Comparison of ENCODE assay signal across 10 mouse cellular contexts in genomic region chr10:21685122-21685798, GRCm38 (mm10).
A peak's percentile ranks its signal among the peaks of the same experiment; 100 is the strongest.
DNase-seq lines count a peak whose midpoint lies in the region; ATAC-seq and TF ChIP-seq lines count a peak whose summit lies in the region.
"Had no signal": no experiment of that assay in that cellular context is flagged by ENCODE, and none has a peak within 500 bp of the region (broad histone marks: within the 10 kb centered on the region; RNA-seq: fewer than 3 reads in every experiment).

No protein-coding gene starts in this region.

- H3K4me1 ChIP-seq in forebrain, postnatal 0 days (ENCODE audit: insufficient read depth): peaks cover 7% of the 10 kb centered on the region
- peaks cover 10% of the 10 kb centered on the region for H3K4me1 ChIP-seq in forebrain, embryonic 16.5 days (replicated peaks; ENCODE audit: control insufficient read depth, insufficient read depth, low read length)
- peaks cover 14% of the 10 kb centered on the region for H3K4me1 ChIP-seq in kidney, embryonic 15.5 days
- H3K4me1 ChIP-seq in liver, adult 2 months (ENCODE audit: control insufficient read depth, insufficient read depth, low read length): peaks cover 4% of the 10 kb centered on the region; the same call in 1 of the 2 replicates
- peaks cover 3% of the 10 kb centered on the region; the same call in 1 of the 2 replicates for H3K4me1 ChIP-seq in neural tube, embryonic 15.5 days

- H3K27me3 ChIP-seq in forebrain, postnatal 0 days (ENCODE audit: insufficient read depth, low read length): no peaks in the 10 kb centered on the region
- H3K27me3 ChIP-seq in forebrain, embryonic 16.5 days (replicated peaks; ENCODE audit: control insufficient read depth, insufficient read depth, low read length): no peaks in the 10 kb centered on the region
- H3K27me3 ChIP-seq in kidney, embryonic 15.5 days: no peaks in the 10 kb centered on the region
- no peaks in the 10 kb centered on the region for H3K27me3 ChIP-seq in liver, adult 2 months (ENCODE audit: control insufficient read depth, insufficient read depth, low read length)
- H3K27me3 ChIP-seq in neural tube, embryonic 15.5 days (replicated peaks): no peaks in the 10 kb centered on the region
- H3K27me3 ChIP-seq: embryonic facial prominence, embryonic 15.5 days had no signal

- no peak for TF ChIP-seq POLR2A in liver, adult 2 months (IDR thresholded peaks at IDR 0.05; ENCODE audit: extremely low read depth, insufficient read depth, low read length)

- H3K9me3 ChIP-seq in forebrain, postnatal 0 days (ENCODE audit: low read length): no peaks in the 10 kb centered on the region
- no peaks in the 10 kb centered on the region for H3K9me3 ChIP-seq in forebrain, embryonic 16.5 days (ENCODE audit: control insufficient read depth, low read length)
- no peaks in the 10 kb centered on the region for H3K9me3 ChIP-seq in kidney, embryonic 15.5 days (replicated peaks)
- no peaks in the 10 kb centered on the region for H3K9me3 ChIP-seq in neural tube, embryonic 15.5 days (replicated peaks)
- H3K9me3 ChIP-seq: embryonic facial prominence, embryonic 15.5 days had no signal

- H3K4me3 ChIP-seq in forebrain, postnatal 0 days (ENCODE audit: low read depth, low read length): no peak overlapping the region
- no peak overlapping the region for H3K4me3 ChIP-seq in forebrain, embryonic 16.5 days (replicated peaks; ENCODE audit: low read length)
- no peak overlapping the region for H3K4me3 ChIP-seq in kidney, embryonic 15.5 days (replicated peaks)
- H3K4me3 ChIP-seq in liver, adult 2 months (ENCODE audit: insufficient read depth, low read depth, low read length): no peak overlapping the region
- no peak overlapping the region for H3K4me3 ChIP-seq in neural tube, embryonic 15.5 days (replicated peaks)
- H3K4me3 ChIP-seq: embryonic facial prominence, embryonic 15.5 days; myocyte had no signal

- DNase-seq in forebrain, postnatal 0 days: no peak
- DNase-seq in cerebellum, adult 18-20 months: peak; percentile 38 to 47
- DNase-seq in heart, adult 18-20 months: peak; percentile 70 to 78
- no peak for DNase-seq in liver, adult 2 months (ENCODE audit: extremely low read depth, low read depth, low spot score)
- peak; percentile 62 to 73 for DNase-seq in right cerebral cortex, postnatal 10 days (ENCODE audit: low spot score in 2 of 2)

- TF ChIP-seq CTCF in forebrain, postnatal 0 days (IDR thresholded peaks at IDR 0.05; ENCODE audit: low read depth): no peak; the same call in 1 of the 2 replicates
- no peak for TF ChIP-seq CTCF in liver, adult 2 months (IDR thresholded peaks at IDR 0.05; ENCODE audit: low read depth, low read length)

- H3K9ac ChIP-seq in forebrain, postnatal 0 days: no peak overlapping the region
- no peak overlapping the region for H3K9ac ChIP-seq in forebrain, embryonic 16.5 days (replicated peaks; ENCODE audit: low read depth, low read length)
- no peak overlapping the region for H3K9ac ChIP-seq in kidney, embryonic 15.5 days
- no peak overlapping the region; the same call in 1 of the 2 replicates for H3K9ac ChIP-seq in liver, adult 2 months (ENCODE audit: low read depth, low read length)
- no peak overlapping the region for H3K9ac ChIP-seq in neural tube, embryonic 15.5 days (replicated peaks)
- H3K9ac ChIP-seq: embryonic facial prominence, embryonic 15.5 days had no signal

- WGBS in forebrain, postnatal 0 days: 36% methylated on average over 9 of the region's 9 CpGs
- WGBS in forebrain, embryonic 16.5 days: 40% methylated on average over 9 of the region's 9 CpGs
- 33% methylated on average over 9 of the region's 9 CpGs for WGBS in kidney, embryonic 15.5 days
- whole genome bisulfite sequencing in liver, adult 2 months: 35% methylated on average over 9 of the region's 9 CpGs
- 58% methylated on average over 9 of the region's 9 CpGs for WGBS in neural tube, embryonic 15.5 days

- 0 out of 2 replicates have a peak, but pooled peaks have one; percentile 27 for ATAC-seq in forebrain, postnatal 0 days
- ATAC-seq in forebrain, embryonic 16.5 days: no peak
- ATAC-seq in kidney, embryonic 15.5 days (replicated peaks; ENCODE audit: low FRiP score): no peak; the same call in 1 of the 2 replicates
- ATAC-seq in neural tube, embryonic 15.5 days (ENCODE audit: low FRiP score): no peak

- no peak overlapping the region for H3K27ac ChIP-seq in forebrain, postnatal 0 days (ENCODE audit: low read depth, low read length)
- H3K27ac ChIP-seq in forebrain, embryonic 16.5 days (ENCODE audit: low read length): no peak overlapping the region
- 0 out of 2 replicates have a peak overlapping the region, but pooled peaks have one; percentile 32 for H3K27ac ChIP-seq in kidney, embryonic 15.5 days
- H3K27ac ChIP-seq in liver, adult 2 months (replicated peaks; ENCODE audit: insufficient read depth, low read depth, low read length): peak overlapping the region; percentile 35; the same call in 1 of the 2 replicates
- no peak overlapping the region for H3K27ac ChIP-seq in neural tube, embryonic 15.5 days (replicated peaks)
- H3K27ac ChIP-seq: embryonic facial prominence, embryonic 15.5 days had no signal

- no peaks in the 10 kb centered on the region for H3K36me3 ChIP-seq in forebrain, postnatal 0 days (ENCODE audit: insufficient read depth)
- H3K36me3 ChIP-seq in forebrain, embryonic 16.5 days (ENCODE audit: control insufficient read depth, insufficient read depth): no peaks in the 10 kb centered on the region
- H3K36me3 ChIP-seq in kidney, embryonic 15.5 days: no peaks in the 10 kb centered on the region
- H3K36me3 ChIP-seq in liver, adult 2 months (ENCODE audit: control insufficient read depth, insufficient read depth, low read length): no peaks in the 10 kb centered on the region
- no peaks in the 10 kb centered on the region for H3K36me3 ChIP-seq in neural tube, embryonic 15.5 days
- H3K36me3 ChIP-seq: embryonic facial prominence, embryonic 15.5 days had no signal

- no peaks in the 10 kb centered on the region for H3K79me2 ChIP-seq in liver, adult 2 months (ENCODE audit: control insufficient read depth, insufficient read depth, low read length)

- no peak overlapping the region for H3K4me2 ChIP-seq in forebrain, postnatal 0 days (ENCODE audit: low read depth)
- H3K4me2 ChIP-seq in forebrain, embryonic 16.5 days (ENCODE audit: low read length): no peak overlapping the region
- H3K4me2 ChIP-seq in kidney, embryonic 15.5 days: 0 out of 2 replicates have a peak overlapping the region, but pooled peaks have one; percentile 3
- no peak overlapping the region for H3K4me2 ChIP-seq in neural tube, embryonic 15.5 days
- H3K4me2 ChIP-seq: embryonic facial prominence, embryonic 15.5 days had no signal

Comparison
In these comparisons a context has a peak if more than half of its experiments do, and no peak if none do; other contexts are left out.
1. DNase-seq: peak in cerebellum, adult 18-20 months (2 of 2), heart, adult 18-20 months (2 of 2) and right cerebral cortex, postnatal 10 days (2 of 2); none in forebrain, postnatal 0 days (single experiment) and liver, adult 2 months (single experiment).
2. H3K27ac ChIP-seq: peak in kidney, embryonic 15.5 days (single experiment) and liver, adult 2 months (single experiment); none in forebrain, postnatal 0 days (single experiment), forebrain, embryonic 16.5 days (single experiment) and neural tube, embryonic 15.5 days (single experiment).